Mouse (Mus musculus) MEL (cell line): Measurements from ENCODE around the gene Arhgef25.

Experiments
- CTCF ChIP-seq, 3 experiments: IDR thresholded peaks in 2 of 3; conservative IDR thresholded peaks in 1 of 3; 2 replicates each; pipeline ENCODE4 v1.5.1; 2011 to 2012; ENCODE audit warnings: low read length in 3 of 3, low read depth in 2 of 3, mild to moderate bottlenecking in 2 of 3, improper control_type of control experiment in 1 of 3, inconsistent platforms in 1 of 3, mixed read lengths in 1 of 3, moderate library complexity in 1 of 3; ENCODE audit not compliant: control insufficient read depth in 1 of 3, insufficient read depth in 1 of 3, poor library complexity in 1 of 3, severe bottlenecking in 1 of 3
- POLR2A ChIP-seq, 2 experiments: IDR thresholded peaks; 2 replicates each; pipeline ENCODE4 v1.6.1; 2011 to 2012; ENCODE audit warnings: low read length in 2 of 2, mild to moderate bottlenecking in 2 of 2, control low read depth in 1 of 2, improper control_type of control experiment in 1 of 2, low read depth in 1 of 2, moderate library complexity in 1 of 2; ENCODE audit not compliant: control insufficient read depth in 1 of 2, insufficient read depth in 1 of 2, poor library complexity in 1 of 2
- TBP ChIP-seq: IDR thresholded peaks from 2 replicates; pipeline ENCODE4 v1.8.0; 2011; ENCODE audit warnings: low read depth, low read length, improper control_type of control experiment
- USF1 ChIP-seq: IDR thresholded peaks from 2 replicates; pipeline ENCODE4 v1.6.1; 2014; ENCODE audit warnings: low read depth, mild to moderate bottlenecking, inconsistent platforms, low read length, improper control_type of control experiment, moderate library complexity
- ZKSCAN1 ChIP-seq: IDR thresholded peaks from 2 replicates; pipeline ENCODE4 v1.6.1; 2012; ENCODE audit warnings: low read depth, mild to moderate bottlenecking, inconsistent platforms, low read length, improper control_type of control experiment, moderate library complexity

DNA sequence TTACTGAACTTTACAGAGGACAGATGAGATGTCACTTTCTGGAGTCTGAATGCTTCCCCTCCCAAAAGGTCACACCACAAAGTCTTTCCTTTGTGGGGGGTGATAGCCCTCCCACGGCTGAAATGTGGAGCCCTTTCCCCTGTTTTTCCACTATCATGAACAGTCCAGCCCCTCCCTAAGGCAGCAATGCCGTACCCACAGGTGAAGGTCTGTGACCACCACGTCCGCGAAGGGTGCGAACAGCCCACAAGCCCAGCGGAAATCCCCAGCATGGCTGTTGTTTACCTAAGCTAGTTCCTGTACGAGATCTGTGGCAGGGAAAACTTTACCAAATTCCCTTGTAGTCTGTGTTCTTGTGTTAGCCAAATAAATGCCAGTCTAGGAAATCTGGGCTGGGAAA lies 48.4 kb downstream of the Arhgef25 start:
- TF ChIP-seq ZKSCAN1: no peak
- TF ChIP-seq CTCF (IDR thresholded peaks at IDR 0.05 in 2 of 3, conservative IDR thresholded peaks at IDR 0.05 in 1 of 3; ENCODE audit: control insufficient read depth in 1 of 3, insufficient read depth in 1 of 3, low read depth in 2 of 3, low read length in 3 of 3, poor library complexity in 1 of 3, severe bottlenecking in 1 of 3): no peak
- no peak for TF ChIP-seq POLR2A (IDR thresholded peaks at IDR 0.05; ENCODE audit: control insufficient read depth in 1 of 2, insufficient read depth in 1 of 2, low read depth in 1 of 2, low read length in 2 of 2, poor library complexity in 1 of 2)
- no peak for TF ChIP-seq USF1
- no peak for TF ChIP-seq TBP
